Mouse (Mus musculus): ENCODE data around the gene Slc35b3. TPM values are rescaled to one million over a fixed set of nuclear protein-coding genes. Genes with fewer than 3 reads are reported as not detected.

Gene Slc35b3
- 19.1 and 19.7 TPM in 2 replicates for polyA plus RNA-seq (2015; fragmentation: Nextera tagmentation; extraction: Ambion mirVana)

- H3K9me3 ChIP-seq (ENCODE audit: low read length): no peaks in the 10 kb centered on the region
- H3K9ac ChIP-seq (replicated peaks): peak within 1 kb of the TSS; percentile 90
- no peaks in the 10 kb centered on the region for H3K27me3 ChIP-seq (ENCODE audit: insufficient read depth, low read length)
- H3K27ac ChIP-seq (ENCODE audit: low read depth): peak within 1 kb of the TSS; percentile 90
- H3K4me2 ChIP-seq (ENCODE audit: low read depth, low read length): peak within 1 kb of the TSS; percentile 81
- H3K4me3 ChIP-seq (ENCODE audit: low read depth, low read length): peak within 1 kb of the TSS; percentile 90
- 1% methylated on average over 63 of the region's 67 CpGs for whole genome bisulfite sequencing (ENCODE audit: insufficient replicate concordance)
- peak; percentile 91 for DNase-seq
- H3K36me3 ChIP-seq (replicated peaks; ENCODE audit: insufficient read depth, low read length): 0 out of 2 replicates have a peak, but pooled peaks cover 5% of the 10 kb centered on the region
- TF ChIP-seq CTCF (IDR thresholded peaks at IDR 0.05; ENCODE audit: low read depth): no peak
- no peak for TF ChIP-seq EP300 (IDR thresholded peaks at IDR 0.05; ENCODE audit: low read depth)
- peak; percentile 96 for ATAC-seq
- peaks cover 22% of the 10 kb centered on the region for H3K4me1 ChIP-seq (ENCODE audit: insufficient read depth)
These were observed at the start of gene Slc35b3 for GRCm38 (mm10) chr13:38960063-38961050. Gene Slc35b3 (minus strand): TSS chr13:38960875.

GRCm38 (mm10) chr13:39010280-39010679, 49.6 kb upstream of the Slc35b3 start:
- no peaks in the 10 kb centered on the region for H3K27me3 ChIP-seq (ENCODE audit: insufficient read depth, low read length)
- no peak for ATAC-seq
- H3K9ac ChIP-seq (replicated peaks): no peak overlapping the region
- H3K4me1 ChIP-seq (ENCODE audit: insufficient read depth): no peaks in the 10 kb centered on the region
- no peak overlapping the region for H3K4me2 ChIP-seq (ENCODE audit: low read depth, low read length)
- no peak for DNase-seq
- no peaks in the 10 kb centered on the region for H3K9me3 ChIP-seq (ENCODE audit: low read length)
- WGBS (ENCODE audit: insufficient replicate concordance): 68% methylated on average over 4 of the region's 4 CpGs
- no peaks in the 10 kb centered on the region for H3K36me3 ChIP-seq (replicated peaks; ENCODE audit: insufficient read depth, low read length)
- no peak overlapping the region for H3K27ac ChIP-seq (ENCODE audit: low read depth)
- H3K4me3 ChIP-seq (ENCODE audit: low read depth, low read length): no peak overlapping the region
- TF ChIP-seq CTCF (IDR thresholded peaks at IDR 0.05; ENCODE audit: low read depth) (no peak), EP300 (IDR thresholded peaks at IDR 0.05; ENCODE audit: low read depth) (no peak)

GRCm38 (mm10) chr13:39003101-39003762, 42.6 kb upstream of the Slc35b3 start:
- H3K4me3 ChIP-seq (ENCODE audit: low read depth, low read length): no peak overlapping the region
- H3K27ac ChIP-seq (ENCODE audit: low read depth): no peak overlapping the region
- DNase-seq: no peak
- H3K9me3 ChIP-seq (ENCODE audit: low read length): no peaks in the 10 kb centered on the region
- no peaks in the 10 kb centered on the region for H3K27me3 ChIP-seq (ENCODE audit: insufficient read depth, low read length)
- no peak for TF ChIP-seq EP300 (IDR thresholded peaks at IDR 0.05; ENCODE audit: low read depth)
- TF ChIP-seq CTCF (IDR thresholded peaks at IDR 0.05; ENCODE audit: low read depth): no peak
- no peaks in the 10 kb centered on the region for H3K4me1 ChIP-seq (ENCODE audit: insufficient read depth)
- H3K9ac ChIP-seq (replicated peaks): no peak overlapping the region
- H3K4me2 ChIP-seq (ENCODE audit: low read depth, low read length): no peak overlapping the region
- H3K36me3 ChIP-seq (replicated peaks; ENCODE audit: insufficient read depth, low read length): no peaks in the 10 kb centered on the region
- ATAC-seq: no peak

- H3K4me1 ChIP-seq (ENCODE audit: insufficient read depth): no peaks in the 10 kb centered on the region
- H3K27ac ChIP-seq (ENCODE audit: low read depth): no peak overlapping the region
- WGBS (ENCODE audit: insufficient replicate concordance): 43% methylated on average over 1 of the region's 1 CpGs
- no peak for TF ChIP-seq CTCF (IDR thresholded peaks at IDR 0.05; ENCODE audit: low read depth)
- TF ChIP-seq EP300 (IDR thresholded peaks at IDR 0.05; ENCODE audit: low read depth): no peak
- H3K9ac ChIP-seq (replicated peaks): no peak overlapping the region
- no peaks in the 10 kb centered on the region for H3K27me3 ChIP-seq (ENCODE audit: insufficient read depth, low read length)
- ATAC-seq (no peak), DNase-seq (no peak)
- H3K4me2 ChIP-seq (ENCODE audit: low read depth, low read length): no peak overlapping the region
- no peak overlapping the region for H3K4me3 ChIP-seq (ENCODE audit: low read depth, low read length)
- no peaks in the 10 kb centered on the region for H3K9me3 ChIP-seq (ENCODE audit: low read length)
- no peaks in the 10 kb centered on the region for H3K36me3 ChIP-seq (replicated peaks; ENCODE audit: insufficient read depth, low read length)
These were observed 41.7 kb upstream of the Slc35b3 start for GRCm38 (mm10) chr13:39002424-39002823.

GRCm38 (mm10) chr13:39001434-39001833, 40.8 kb upstream of the Slc35b3 start:
- ATAC-seq: no peak
- no peak overlapping the region for H3K4me3 ChIP-seq (ENCODE audit: low read depth, low read length)
- WGBS (ENCODE audit: insufficient replicate concordance): 85% methylated on average over 11 of the region's 11 CpGs

GRCm38 (mm10) chr13:38998958-38999357, 38.3 kb upstream of the Slc35b3 start:
- H3K9me3 ChIP-seq (ENCODE audit: low read length): no peaks in the 10 kb centered on the region
- H3K27me3 ChIP-seq (ENCODE audit: insufficient read depth, low read length): no peaks in the 10 kb centered on the region
- H3K4me3 ChIP-seq (ENCODE audit: low read depth, low read length): no peak overlapping the region
- no peak overlapping the region for H3K27ac ChIP-seq (ENCODE audit: low read depth)
- DNase-seq: no peak
- WGBS (ENCODE audit: insufficient replicate concordance): 76% methylated on average over 9 of the region's 9 CpGs
- TF ChIP-seq EP300 (IDR thresholded peaks at IDR 0.05; ENCODE audit: low read depth): no peak
- TF ChIP-seq CTCF (IDR thresholded peaks at IDR 0.05; ENCODE audit: low read depth): no peak
- H3K4me2 ChIP-seq (ENCODE audit: low read depth, low read length): no peak overlapping the region
- no peak for ATAC-seq
- H3K9ac ChIP-seq (replicated peaks): no peak overlapping the region
- no peaks in the 10 kb centered on the region for H3K4me1 ChIP-seq (ENCODE audit: insufficient read depth)
- H3K36me3 ChIP-seq (replicated peaks; ENCODE audit: insufficient read depth, low read length): no peaks in the 10 kb centered on the region

More at GRCm38 (mm10) chr13:39001434-39001833, 40.8 kb upstream of the Slc35b3 start:
- no peaks in the 10 kb centered on the region for H3K36me3 ChIP-seq (replicated peaks; ENCODE audit: insufficient read depth, low read length)
- no peaks in the 10 kb centered on the region for H3K9me3 ChIP-seq (ENCODE audit: low read length)
- no peak for TF ChIP-seq CTCF (IDR thresholded peaks at IDR 0.05; ENCODE audit: low read depth)
- TF ChIP-seq EP300 (IDR thresholded peaks at IDR 0.05; ENCODE audit: low read depth): no peak
- H3K4me2 ChIP-seq (ENCODE audit: low read depth, low read length): no peak overlapping the region
- DNase-seq: no peak
- H3K4me1 ChIP-seq (ENCODE audit: insufficient read depth): no peaks in the 10 kb centered on the region
- H3K27ac ChIP-seq (ENCODE audit: low read depth): no peak overlapping the region
- H3K27me3 ChIP-seq (ENCODE audit: insufficient read depth, low read length): no peaks in the 10 kb centered on the region
- no peak overlapping the region for H3K9ac ChIP-seq (replicated peaks)

Measured in liver, postnatal 0 days (tissue).